Mouse (Mus musculus) brain, embryonic 14.5 days (tissue): Measurements from ENCODE around the gene Sp9. TPM values are rescaled to one million over a fixed set of nuclear protein-coding genes. Genes with fewer than 3 reads are reported as not detected.

ENCODE experiments used
- DNase-seq: peaks from one replicate; pipeline ENCODE4 v3.0.0-alpha.2; 2011; ENCODE audit warnings: low read depth
- CTCF ChIP-seq: fragments of 200-500 bp; IDR thresholded peaks from 2 replicates; pipeline ENCODE4 v1.5.1; 2012; ENCODE audit warnings: inconsistent platforms, mild to moderate bottlenecking, moderate library complexity, borderline replicate concordance; ENCODE audit not compliant: insufficient read depth, insufficient read length; ENCODE audit errors: extremely low read depth
- POLR2A ChIP-seq: fragments of 200-500 bp; IDR thresholded peaks from 2 replicates; pipeline ENCODE4 v1.6.1; 2012; ENCODE audit warnings: mild to moderate bottlenecking, inconsistent platforms, borderline replicate concordance; ENCODE audit not compliant: poor library complexity, insufficient read depth, insufficient read length, severe bottlenecking; ENCODE audit errors: extremely low read depth
- polyA plus RNA-seq: library from polyadenylated mRNA; depleted of rRNA; stranded (reverse); fragments of >200 nt; gene quantifications from 2 replicates; pipeline ENCODE4 v1.2.3, GENCODE M21; 2012; rRNA removed

Sp9 gene
- 14.6 and 16.9 TPM in 2 replicates for polyA plus RNA-seq

GRCm38 (mm10) chr2:73271459-73272161 is at the start of gene Sp9:
Gene Sp9, plus strand, starts transcription at chr2:73271925.
- TF ChIP-seq POLR2A (peak; percentile 80), CTCF (no peak)
- peak; percentile 96 for DNase-seq

GRCm38 (mm10) chr2:73231081-73231480 is 40.6 kb upstream of the Sp9 start:
- TF ChIP-seq CTCF, result no peak
- TF ChIP-seq POLR2A, result no peak

GRCm38 (mm10) chr2:73241299-73241698 is 30.4 kb upstream of the Sp9 start:
- TF ChIP-seq POLR2A (no peak), CTCF (no peak)

More at GRCm38 (mm10) chr2:73231081-73231480, 40.6 kb upstream of the Sp9 start:
- DNase-seq, result no peak

DNA sequence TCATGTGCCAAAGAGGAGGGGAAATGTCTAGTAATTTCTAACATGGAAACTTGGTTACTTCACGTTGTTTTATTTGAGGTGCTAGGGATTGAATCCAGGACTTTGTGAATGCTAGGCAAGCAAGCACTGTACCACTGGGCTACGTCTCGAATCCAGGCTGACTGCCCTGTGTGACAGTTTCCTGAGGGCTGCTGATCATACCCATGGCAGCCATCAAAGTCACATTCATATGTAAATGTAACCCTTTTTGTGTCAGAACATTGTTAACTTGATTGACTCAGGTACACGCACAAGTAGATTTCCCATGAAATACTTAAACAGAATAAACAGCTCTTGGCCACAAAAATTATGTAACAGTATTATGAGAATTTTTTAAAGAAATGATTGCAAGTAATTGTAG is 23.0 kb upstream of the Sp9 start:
- peak; percentile 46 for DNase-seq
- TF ChIP-seq CTCF (no peak), POLR2A (no peak)

More at GRCm38 (mm10) chr2:73241299-73241698, 30.4 kb upstream of the Sp9 start:
- DNase-seq, result no peak

DNA sequence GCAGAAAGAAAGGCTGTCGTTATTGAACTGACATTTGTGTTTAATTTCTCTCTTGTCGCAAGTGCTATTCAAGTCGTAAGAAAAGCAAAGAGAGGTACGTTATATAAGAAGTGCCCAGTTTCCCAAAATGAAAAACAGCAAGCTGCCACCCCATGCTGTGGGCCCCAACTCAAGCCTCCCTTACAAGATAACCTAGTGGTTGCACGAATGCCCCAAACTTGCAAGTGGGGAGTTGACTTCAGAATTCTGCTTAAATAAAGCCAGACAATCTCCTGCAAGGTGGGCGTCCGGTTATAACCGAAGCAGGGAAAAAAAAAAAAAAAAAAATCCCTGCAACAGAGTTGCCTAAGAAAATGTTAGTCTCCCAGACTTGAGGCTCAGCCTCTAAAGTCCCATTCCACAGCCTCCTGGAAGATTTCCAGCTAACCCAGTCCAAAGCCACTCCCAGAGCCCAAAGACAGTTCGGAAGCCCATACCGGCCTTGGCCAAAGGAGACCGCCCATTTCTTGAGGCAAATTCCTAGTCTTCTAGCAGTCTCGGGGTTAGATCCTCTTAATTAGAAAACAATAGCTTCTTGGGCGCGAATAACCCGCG is 8.5 kb upstream of the Sp9 start:
- DNase-seq, result peak; percentile 42
- TF ChIP-seq CTCF (no peak), POLR2A (no peak)

GRCm38 (mm10) chr2:73263794-73264610 is 7.7 kb upstream of the Sp9 start:
- peak; percentile 67 for DNase-seq
- no peak for TF ChIP-seq POLR2A
- TF ChIP-seq CTCF, result no peak

DNA sequence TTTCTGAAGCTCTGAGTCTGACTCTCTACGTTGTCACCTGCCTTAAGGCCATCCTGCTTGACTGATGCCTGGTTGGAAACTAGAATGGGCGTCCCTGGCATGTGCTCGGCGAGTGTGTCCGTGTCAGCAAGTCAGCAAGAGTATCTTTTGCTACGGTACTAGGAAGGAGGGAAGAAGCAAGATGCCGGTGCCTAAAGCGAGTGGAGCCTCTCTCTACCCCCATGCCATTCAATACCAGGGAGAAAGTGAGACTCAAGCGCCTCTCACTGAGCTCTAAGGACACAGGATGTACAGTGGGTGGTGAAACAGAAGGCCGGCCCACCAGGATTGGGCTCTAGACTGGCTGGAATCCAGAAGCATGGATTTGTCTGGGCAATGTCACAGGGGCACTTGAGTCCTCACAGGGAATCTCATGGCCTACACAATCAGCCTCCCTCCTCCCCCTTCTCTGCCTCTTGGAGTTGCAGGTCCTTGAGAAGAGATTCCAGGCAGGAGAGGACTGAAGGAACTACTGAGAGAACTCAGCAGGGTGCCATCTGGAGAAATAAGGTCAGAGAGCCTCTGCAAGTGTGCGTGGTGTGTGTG is 7.0 kb upstream of the Sp9 start:
- peak; percentile 44 for DNase-seq
- TF ChIP-seq CTCF, result no peak
- TF ChIP-seq POLR2A, result no peak

DNA sequence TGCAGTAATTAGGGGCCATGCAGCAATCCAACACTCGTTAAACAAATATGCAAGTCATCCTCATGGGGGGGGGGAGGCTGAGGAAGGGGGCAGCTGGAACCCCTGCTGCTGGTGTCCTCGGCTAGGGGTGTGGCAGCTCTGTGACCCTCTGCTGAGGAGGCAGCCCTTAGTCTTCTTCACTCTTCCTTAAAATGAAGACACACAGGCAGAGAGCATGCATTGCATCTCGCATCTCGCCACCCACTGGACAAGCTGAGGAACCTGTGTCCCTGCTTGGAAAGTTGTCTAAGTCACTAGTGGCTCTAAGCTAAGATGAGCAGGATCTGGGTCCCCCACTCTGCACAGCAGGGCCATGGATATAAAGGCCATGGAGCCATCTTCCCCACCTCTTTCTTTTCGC is 5.7 kb upstream of the Sp9 start:
- DNase-seq, result peak; percentile 55
- no peak for TF ChIP-seq POLR2A
- peak; percentile 24; the same call in 1 of the 2 replicates for TF ChIP-seq CTCF

- no peak for DNase-seq
- TF ChIP-seq POLR2A (no peak), CTCF (no peak)
Measured at GRCm38 (mm10) chr2:73266623-73267022, 5.1 kb upstream of the Sp9 start.

- DNase-seq, result peak; percentile 19
Measured at GRCm38 (mm10) chr2:73267231-73267630, 4.5 kb upstream of the Sp9 start.

DNA sequence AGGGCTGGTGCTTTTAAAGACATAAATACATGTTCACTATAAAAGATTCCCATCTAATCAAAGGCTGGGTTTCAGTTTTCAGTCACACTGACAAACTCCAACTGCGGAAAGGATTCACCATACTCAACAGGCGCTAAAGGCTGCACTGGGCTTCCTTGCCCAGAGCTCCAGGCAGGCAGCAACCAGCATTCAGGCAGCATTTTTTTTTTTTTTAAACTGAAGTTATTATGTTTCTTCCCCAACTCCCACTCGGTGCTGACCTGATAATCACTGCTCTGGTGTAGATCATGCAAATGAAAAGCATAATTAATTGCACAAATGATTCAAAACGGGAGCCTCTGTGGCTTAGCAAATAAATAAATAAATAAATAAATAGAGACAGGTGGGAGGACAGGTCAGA is 3.9 kb upstream of the Sp9 start:
- TF ChIP-seq POLR2A (no peak), CTCF (no peak)
- peak; percentile 37 for DNase-seq

More at GRCm38 (mm10) chr2:73267231-73267630, 4.5 kb upstream of the Sp9 start:
- TF ChIP-seq CTCF (no peak), POLR2A (no peak)
